Mouse (Mus musculus) retina, adult 2 months (tissue): ENCODE data around the gene Vangl2.

Experiments
- DNase-seq: peaks from one replicate; pipeline ENCODE4 v3.0.0-alpha.2; 2012; ENCODE audit warnings: low read depth, low spot score

The Vangl2 gene

DNA sequence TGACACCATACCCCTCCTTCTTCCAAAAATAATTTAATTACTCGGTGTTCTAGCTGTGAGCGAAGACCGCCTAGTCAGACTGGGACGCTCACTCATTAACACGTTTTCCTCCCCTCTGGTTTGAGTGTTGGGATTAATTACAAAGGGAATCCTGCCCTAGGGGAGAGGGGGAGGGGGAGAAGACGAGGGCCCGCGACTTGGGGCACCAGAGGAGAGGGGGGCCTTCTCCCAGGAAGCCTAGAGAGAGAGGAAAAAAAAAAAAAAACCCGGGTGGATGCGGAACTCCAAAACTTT is 488 bp downstream of the Vangl2 start:
- DNase-seq = no peak

DNA sequence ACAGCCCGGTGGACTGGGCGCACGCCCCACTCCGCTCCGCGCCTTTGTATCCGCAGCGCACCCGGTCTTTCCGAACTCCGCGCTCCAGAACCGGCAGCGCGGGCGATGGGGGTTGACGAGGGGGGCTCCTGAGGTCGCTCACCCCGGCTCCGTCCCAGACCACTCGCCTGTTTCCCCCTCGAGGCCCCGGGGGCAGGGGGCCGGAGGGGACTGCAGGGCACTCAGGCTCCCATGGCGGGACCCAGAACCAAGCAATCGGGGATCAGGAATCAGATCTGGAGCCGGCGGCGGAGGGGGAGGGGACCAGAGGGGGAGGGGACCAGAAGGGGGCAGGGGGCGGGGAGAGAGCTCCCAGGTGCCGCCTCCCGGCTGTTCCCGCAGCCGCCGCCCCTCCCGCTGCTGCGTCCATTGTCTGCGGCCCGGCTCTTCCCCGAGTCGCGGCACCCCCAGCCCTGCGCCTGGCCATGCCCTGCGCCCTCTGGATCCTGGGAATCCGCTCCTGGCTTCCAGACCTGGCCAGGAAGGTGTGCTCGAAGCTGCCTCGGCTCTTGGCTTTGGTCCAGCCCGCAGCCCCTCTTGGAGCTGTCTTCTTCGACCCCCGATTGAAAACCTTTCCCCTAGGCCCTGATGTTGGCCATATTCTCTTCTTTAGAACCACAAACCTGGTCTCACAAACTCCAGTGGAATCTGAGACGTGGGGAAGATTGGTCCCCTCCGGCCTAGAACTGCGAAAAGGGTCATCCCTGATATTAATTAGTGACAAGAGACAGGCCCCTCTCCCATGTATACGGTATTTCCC is 1.0 kb downstream of the Vangl2 start:
- DNase-seq = peak; percentile 77

DNA sequence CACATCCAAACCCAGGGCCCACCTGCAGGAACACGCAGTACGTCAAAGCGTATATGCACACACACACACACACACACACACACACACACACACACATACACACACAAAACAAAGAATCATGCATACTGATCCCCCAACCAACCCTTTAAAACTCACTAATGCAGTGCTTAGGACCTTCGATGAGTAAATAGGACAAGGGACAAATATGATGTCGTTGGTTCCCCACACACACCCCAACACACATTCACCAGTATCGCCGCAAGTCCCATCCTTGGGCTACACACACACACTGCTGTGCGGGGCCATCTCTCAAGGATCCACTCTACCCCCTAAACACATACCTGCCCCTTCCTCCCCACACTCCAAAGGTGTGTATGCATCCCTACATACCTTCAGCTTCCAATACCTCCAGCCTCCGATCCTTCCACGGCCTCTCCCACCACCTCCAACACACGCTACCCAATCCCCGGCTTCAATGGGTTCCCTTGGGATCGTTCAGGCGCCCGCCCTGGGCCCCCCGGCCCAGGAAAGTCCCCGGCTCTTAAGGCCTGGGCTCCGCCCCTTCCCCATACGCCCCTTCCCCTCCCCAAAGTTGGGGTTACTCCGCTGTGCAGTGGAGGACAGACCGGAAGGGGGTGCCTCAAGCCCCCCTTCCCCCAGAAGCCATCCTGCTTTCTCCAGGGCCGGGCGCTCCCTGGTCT is 1.9 kb downstream of the Vangl2 start:
- DNase-seq = no peak

DNA sequence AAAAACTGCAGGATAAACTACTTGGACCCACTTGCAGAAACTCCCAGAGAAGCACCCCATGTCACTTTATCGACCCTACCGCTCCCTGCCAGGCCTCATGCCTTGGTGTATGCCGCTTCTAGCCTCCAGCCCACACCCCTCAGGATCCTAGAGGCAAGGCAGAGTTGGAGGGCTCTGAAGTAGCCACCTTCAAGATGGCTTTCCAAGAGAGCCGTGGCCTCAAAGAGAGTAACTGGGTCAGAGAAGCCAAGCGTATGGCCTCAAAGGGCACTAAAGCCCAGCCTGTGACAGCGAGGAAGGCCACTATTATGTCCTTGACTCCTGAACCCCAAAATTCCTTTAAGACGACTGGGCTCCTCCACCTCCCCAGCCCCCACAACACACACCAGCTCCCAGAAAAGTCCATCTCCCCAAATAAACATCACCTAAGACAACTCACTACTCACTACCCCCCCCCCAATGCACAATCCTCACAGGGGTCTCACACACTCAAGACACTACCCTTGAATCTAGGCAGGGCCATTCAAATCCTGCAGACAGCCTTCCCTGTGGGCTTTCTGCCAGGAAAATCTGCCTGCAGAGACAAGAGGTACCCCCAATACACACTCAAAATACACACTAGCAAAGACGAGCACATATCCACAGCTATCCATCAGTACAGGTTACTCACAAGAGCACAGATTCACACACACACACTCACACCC is 2.9 kb downstream of the Vangl2 start:
- no peak for DNase-seq

DNA sequence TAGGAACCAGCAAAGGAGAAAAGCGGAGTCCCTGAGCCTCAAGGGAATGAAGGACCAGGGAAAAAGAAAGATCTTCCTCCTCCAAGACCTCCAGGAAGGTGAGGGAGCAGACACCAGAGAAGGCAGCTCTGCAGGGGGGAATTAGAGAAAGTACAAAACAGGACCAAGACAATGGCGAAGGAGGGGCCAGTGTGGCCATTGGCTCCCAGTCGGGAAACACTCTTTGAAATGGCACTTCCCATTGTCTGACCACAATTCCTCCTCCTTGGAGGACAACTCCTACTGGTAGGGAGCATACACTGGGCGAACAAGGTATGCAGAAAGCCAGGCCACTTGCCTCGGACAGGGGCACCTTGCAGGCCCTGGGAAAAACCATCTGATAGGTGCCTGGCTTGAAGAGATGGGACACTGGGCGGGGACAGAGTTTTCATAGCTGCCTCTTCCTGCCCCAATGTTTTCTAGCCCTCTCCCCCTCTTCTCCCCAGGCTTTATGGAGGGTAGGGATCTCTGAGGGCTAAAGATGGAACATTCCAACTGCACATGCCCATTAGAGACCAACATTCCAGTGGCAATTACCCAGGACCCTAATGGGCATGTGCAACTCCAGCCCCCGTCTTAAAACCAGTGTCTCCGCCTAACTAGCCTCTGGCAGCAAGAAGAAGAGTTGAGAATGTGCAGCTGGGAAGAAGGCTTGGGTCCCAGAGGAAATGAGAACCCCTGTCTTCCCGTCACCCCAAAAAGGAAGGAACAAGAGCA is 3.9 kb downstream of the Vangl2 start:
- DNase-seq = no peak

DNA sequence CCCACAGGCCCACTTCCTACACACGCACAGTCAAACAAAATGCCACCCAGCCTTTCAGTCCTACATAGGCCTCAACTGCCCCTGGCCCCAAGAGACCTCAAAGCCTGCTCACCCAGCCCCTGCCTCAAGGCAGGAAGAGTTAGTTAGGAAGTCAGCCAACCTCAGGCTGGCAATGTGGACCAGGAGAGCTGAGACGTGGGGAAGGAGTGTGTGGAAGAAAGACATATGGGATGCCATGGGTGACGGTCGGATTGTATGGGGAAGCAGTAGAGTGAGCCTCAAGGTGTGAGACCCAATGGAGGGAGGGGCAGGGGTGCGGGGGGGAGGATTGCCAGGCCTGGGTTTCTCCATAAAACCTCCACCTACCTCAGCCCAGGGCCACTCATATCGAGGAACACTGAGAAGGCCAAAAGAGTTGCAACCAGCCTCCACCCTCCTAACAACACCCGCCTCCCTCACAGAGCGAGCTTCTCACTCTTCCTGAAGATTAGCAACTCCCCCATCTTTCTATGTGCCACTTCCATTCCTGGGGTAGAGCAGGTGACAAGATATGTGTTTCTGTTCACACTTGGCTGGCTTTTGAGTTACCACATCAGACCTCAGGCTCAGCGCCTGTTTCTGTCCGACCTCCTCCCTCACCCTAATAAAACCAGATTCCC is 8.3 kb downstream of the Vangl2 start:
- no peak for DNase-seq

DNA sequence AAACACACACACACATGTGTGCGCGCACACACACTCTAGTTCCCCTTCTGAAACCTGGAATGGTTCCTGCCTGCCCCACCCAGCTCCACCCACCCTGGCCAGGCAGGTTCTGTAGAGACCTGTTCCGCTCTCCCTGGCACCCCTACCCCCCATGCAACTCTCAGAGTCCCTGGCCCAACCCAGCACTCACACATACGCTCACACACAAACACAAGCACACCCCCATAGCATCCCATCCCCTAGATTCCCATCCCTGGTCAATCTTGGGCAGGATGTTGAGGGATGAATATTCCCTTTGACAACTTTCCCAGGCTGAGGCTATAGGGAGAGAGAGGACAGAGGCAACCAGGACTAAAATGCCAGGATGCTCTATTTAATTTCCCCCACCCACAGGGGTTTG is 8.9 kb downstream of the Vangl2 start:
- DNase-seq = no peak

DNA sequence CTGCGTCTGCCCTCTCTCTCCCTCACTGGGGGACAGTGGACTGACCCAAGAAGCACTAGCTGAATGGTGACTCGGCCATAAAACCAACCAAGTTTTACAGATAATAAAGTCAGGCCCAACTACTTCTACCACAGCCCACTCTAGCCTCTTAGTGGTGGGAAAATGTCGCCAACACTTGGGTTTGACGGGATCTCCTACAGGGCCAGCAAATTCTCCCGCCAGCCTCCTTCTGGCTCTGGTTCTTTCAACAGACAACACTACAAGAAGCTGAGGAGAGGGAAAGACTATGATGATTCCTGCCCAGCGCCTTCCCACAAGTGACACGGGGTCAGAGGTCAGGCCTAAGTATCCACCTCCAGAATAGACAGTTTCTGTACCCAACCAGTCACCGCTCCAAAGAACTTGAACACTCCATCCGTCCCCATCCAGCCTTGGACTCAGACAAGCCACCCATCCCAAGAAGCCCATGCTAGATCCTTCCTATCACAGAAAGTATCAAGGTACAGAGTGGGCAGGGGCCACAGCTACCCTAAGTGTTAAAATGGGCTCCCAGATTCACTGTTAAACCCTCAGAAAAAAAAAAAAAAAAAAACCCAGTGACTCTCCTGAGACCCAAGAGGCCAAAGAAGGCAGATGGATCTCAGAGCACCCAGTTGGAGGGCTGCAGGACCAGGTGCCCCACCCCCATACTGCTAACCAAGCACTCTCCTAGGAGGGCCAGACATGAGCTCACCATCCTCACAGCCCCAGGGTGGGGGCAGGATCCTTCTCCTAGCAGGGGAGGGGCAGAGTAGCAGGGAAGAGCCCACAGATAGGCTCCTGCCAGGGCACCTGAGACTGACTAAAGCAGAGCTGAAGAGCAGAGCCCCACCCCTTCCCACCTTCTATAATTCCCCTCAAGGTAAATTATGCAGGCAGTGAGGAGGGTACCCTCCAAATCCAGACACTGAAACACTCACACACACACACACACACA is 9.6 kb downstream of the Vangl2 start:
- no peak for DNase-seq

DNA sequence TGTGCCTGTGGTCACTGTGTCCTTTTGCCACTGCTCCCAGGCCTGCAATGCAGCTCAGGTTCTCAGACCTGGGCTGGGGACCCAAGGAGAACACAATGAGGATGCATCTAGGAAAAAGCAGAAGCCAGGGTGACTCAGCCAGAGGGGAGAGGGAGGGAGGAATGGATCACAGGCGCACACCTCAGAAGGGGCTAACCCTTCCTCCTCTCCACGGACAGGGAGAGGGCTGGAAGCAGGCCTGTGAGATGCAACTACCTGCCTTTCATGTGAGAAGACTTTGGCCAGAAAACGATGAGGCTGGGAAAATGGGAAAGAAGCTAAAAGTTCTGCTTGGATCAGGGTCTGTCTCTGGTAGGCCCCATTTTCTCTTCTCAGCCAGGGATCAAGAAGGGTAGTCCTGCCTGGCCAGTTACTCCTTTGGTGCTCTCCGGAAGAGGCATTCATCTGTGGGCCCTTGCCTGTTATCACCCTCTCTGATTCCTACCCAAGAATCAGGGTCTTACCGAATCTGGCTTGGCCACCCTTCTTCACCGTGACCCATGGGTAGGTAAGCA is 10.7 kb downstream of the Vangl2 start:
- no peak for DNase-seq

DNA sequence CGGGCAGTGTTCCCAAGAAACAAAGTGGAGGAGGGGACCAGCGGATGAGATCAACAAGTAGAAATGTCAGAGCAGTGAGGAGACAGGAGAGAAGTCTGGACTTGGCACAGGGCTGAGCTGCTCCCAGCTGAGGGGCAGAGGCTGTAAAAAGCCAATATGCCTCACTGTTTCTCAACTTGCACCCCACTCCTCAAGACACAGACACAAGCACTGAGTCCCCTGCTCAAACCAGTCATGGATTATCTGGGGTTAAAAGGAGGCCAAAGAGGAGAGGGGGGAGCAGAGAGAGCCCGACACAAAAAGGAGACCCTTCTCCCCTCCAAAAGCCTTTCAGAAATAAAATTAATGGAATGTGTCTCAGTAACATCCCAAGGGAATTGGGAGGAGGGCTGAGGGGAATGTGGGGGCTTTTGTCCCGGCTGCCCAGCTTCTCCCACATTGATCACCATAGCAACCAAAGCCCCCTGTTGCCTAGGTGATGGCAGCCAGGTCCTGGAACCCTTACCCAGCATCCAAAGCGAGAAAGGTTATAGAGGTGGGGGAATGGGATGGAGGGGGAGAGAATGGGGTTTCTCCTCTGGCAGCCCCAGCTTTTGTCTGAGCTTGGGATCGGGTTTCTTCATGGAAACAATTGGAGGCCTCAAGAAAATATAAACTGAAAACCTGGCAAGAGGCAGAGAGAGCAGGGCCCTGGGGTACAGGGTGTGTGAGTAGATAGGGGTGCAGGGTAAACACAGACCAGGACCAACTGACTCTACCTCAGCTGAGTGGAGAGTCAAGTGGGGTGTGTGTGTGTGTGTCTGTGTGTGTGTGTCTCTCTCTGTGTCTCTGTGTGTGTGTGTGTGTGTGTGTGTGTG is 11.4 kb downstream of the Vangl2 start:
- DNase-seq = no peak

DNA sequence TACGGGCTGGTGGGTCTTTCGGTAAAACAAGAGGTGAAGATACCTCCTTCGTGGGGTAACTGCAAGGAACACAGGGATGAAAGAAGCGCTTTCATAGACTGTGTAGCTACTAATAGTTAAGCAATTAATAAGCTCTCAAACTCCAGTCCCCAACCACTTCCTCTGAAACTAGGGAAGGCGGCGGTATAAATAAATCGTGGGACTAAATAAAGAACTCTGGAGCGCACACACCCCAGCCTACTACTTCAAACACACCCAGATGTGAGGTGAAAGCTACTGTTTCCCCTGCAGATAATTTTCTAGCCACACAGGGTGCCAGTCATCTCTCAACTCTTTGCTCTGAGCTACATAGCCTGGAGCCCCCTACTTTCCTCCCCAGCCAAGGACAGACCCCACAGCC is 12.2 kb downstream of the Vangl2 start:
- DNase-seq = no peak

DNA sequence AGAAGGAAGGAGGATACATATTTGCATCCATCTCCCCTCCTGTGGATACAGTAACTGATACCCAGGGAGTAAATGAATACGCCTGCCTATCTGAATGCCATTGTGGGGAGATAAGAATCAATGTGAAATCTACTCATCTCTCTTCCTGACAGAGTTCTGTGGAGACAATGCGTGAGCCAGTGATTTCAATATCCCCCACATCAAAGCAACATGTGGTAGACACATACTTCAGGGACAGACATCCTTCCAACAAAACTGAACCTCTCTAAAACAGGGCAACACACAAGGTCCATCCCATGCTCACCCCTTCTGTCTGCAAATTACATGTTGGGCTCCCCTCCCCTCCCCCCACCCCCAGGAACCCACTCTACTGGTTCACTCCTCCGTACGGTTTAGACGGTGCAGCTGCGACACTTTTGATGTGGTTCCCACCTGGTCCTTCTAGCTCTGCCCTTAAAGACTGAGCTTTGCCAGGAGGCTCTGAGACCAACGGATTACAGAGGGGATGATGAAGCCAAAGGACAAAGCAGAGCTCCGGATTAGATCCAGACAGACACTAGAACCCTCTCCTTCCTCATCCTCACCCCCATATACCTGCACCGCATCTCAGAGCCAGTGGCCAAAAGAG is 12.8 kb downstream of the Vangl2 start:
- DNase-seq = no peak

DNA sequence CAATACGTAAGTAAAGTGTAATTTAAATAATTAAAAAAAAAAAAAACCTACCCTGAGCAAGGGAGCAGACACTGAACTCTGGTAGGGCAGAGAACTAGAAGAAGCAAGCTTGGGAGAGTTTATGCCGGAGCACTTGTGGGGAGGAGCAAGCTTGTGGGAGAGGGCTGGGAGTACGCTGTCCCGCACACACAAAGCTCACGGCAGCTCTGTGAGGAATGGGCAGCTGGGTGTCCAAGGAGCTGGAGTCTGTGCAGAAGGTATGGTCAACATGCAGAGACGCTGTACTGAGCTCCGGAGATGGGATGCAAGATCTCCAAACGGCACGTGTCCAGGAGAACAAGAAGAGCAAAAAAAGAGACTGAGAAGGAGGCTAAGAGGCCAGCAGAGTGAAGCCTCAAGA is 13.5 kb downstream of the Vangl2 start:
- DNase-seq = no peak

DNA sequence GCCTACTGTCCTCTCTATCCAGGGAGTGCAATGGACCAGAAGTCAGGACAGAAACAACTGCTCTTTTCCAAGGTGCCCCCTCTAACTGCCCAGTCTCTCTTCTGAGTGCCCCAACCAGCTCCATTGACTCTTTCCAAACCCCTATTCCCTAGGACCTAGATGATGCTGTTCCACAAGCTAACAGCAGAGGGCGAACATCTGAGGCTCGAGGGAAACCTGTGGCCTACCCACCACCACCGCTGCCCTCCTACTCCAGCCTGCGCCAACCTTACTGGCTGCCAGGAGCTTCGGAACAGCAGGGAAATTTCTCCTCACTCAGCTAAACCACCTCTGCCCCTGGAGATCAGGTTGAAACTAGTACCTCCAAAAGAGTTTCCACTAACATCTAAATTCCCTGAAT is 16.2 kb downstream of the Vangl2 start:
- no peak for DNase-seq

DNA sequence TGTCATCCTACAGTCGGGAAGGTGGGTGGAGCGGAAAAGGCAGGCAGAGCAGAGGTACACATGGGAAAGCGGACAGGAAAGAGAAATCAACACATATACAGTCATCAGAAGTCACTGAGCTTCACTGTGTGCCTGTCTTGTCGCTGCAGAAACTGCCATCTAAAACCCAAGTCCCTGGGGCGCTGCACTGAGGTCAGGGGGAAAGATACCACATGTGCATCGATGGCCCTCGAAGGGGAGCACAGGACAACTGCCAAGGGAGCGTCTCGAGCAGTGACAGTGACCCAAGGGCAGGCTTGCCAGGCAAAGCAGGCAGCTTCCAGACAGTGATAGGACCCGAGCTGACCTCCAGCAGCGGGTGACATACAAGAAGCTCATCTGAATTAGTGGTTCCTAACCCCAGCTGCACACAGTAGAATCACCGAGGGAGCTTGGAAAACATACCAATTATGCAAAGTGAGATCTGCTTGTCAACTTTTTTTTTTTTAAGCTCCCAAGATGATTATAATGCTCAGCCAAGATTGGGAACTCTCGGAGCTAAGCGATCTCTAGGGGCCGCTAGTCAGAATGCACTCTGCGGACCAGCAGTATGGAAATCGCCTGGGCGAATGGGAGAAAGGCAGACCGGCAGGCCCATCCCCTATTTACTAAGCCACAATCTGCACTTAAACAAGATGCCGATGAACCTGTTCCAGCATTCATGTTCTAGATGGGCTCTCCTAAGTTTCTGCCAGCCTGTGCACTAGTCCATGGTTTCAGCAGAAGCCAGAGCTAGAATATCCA is 18.0 kb downstream of the Vangl2 start:
- no peak for DNase-seq

DNA sequence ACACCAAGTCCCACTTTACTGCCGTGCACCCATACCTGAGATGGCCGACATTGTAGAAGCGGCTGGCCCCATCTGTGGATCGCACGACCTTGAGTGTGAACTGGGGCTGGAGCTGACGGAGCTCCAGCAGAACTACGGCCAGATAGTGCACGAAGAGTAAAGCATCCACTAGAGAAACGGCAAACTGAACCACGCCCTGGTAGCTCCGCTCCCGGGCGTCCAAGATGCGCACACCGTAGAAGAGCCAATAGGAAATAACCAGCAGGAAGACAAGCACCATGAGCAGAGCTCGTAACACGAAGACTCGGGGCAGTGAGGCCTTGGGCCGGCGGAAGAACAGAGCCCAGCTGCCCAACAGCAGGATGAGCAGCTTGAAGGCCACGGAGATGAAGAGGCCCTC is 18.8 kb downstream of the Vangl2 start:
- DNase-seq = no peak

DNA sequence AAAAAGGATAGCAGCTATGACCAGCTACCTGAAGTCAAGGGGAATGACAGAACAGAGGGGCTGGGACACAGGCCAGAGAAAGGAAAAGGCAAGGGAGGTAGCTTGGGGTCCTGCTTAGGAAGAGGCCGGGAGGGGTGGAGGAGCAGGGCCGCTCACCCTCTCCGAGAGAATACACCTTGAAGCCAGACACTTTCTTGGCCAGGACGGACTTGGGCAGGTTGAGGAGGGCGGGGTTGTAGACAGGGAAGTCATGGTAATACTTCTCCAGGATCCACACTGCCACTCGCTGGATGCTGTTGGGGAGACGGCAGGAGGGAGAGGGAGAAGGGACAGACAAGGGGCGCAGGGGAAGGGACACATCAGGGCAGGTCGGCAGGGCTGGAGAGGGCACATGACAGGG is 19.9 kb downstream of the Vangl2 start:
- DNase-seq = no peak

DNA sequence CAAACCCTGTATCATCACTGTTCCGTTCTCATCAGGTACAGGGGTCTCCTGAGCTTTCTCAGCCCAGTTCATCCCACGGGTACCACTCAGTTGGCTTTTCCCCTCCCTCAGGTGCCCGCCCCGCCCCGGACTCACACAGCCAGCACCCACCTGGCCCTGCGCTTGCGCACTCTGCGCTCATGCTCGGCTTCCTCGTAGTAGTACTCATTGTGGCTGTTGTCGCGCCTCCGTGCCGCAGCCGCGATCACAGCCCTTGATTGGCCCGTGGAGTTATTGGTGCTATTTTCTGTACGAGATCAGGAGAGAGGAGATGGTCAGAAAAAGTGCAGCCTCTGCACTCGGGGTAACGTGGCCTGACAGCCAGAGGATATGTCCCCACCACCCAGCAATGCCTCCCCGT is 20.5 kb downstream of the Vangl2 start:
- no peak for DNase-seq
